Mouse (Mus musculus) Muller cell, postnatal 12 days (primary cell): Measurements from ENCODE around the gene Prkch.
"Not testable (repeated sequence)": the region's sequence is repeated elsewhere in the genome, so short reads cannot be mapped to it uniquely, and the experiment has no call there.

Source experiments
- DNase-seq: peaks from one replicate; pipeline ENCODE4 v3.0.0-alpha.2; 2015; ENCODE audit errors: inconsistent ontology term

Gene Prkch

GRCm38 (mm10) chr12:73584610-73585240 lies at the start of gene Prkch:
Prkch (plus strand) TSS chr12:73584796.
- DNase-seq = peak; percentile 88

- DNase-seq = peak; percentile 15
Observed at GRCm38 (mm10) chr12:73537499-73538138, 47.0 kb upstream of the Prkch start.

- DNase-seq = not testable (repeated sequence)
Observed at GRCm38 (mm10) chr12:73538139-73538508, 46.5 kb upstream of the Prkch start.

GRCm38 (mm10) chr12:73539151-73539550 lies 45.4 kb upstream of the Prkch start:
- no peak for DNase-seq

- DNase-seq = no peak
Observed at GRCm38 (mm10) chr12:73540402-73540801, 44.2 kb upstream of the Prkch start.

- no peak for DNase-seq
Observed at GRCm38 (mm10) chr12:73543191-73543590, 41.4 kb upstream of the Prkch start.

- no peak for DNase-seq
Observed at GRCm38 (mm10) chr12:73544736-73545671, 39.6 kb upstream of the Prkch start.

GRCm38 (mm10) chr12:73545672-73546085 lies 38.9 kb upstream of the Prkch start:
- peak; percentile 32 for DNase-seq

- DNase-seq = no peak
Observed at GRCm38 (mm10) chr12:73546086-73546711, 38.4 kb upstream of the Prkch start, which contains the start of gene Tmem30b. Tmem30b (minus strand) TSS chr12:73546392.

GRCm38 (mm10) chr12:73547646-73548045 lies 37.0 kb upstream of the Prkch start:
- no peak for DNase-seq

GRCm38 (mm10) chr12:73548259-73548658 lies 36.3 kb upstream of the Prkch start:
- no peak for DNase-seq

- peak; percentile 72 for DNase-seq
Observed at GRCm38 (mm10) chr12:73554155-73554554, 30.4 kb upstream of the Prkch start.

GRCm38 (mm10) chr12:73558525-73559195 lies 25.9 kb upstream of the Prkch start:
- DNase-seq = no peak

GRCm38 (mm10) chr12:73560091-73560490 lies 24.5 kb upstream of the Prkch start:
- DNase-seq = no peak

GRCm38 (mm10) chr12:73563122-73563521 lies 21.5 kb upstream of the Prkch start:
- not testable (repeated sequence) for DNase-seq

- no peak for DNase-seq
Observed at GRCm38 (mm10) chr12:73564176-73564575, 20.4 kb upstream of the Prkch start.

GRCm38 (mm10) chr12:73564795-73565619 lies 19.6 kb upstream of the Prkch start:
- DNase-seq = peak; percentile 55

GRCm38 (mm10) chr12:73565620-73565969 lies 19.0 kb upstream of the Prkch start:
- no peak for DNase-seq

- no peak for DNase-seq
Observed at GRCm38 (mm10) chr12:73574632-73575031, 10.0 kb upstream of the Prkch start.

- DNase-seq = no peak
Observed at GRCm38 (mm10) chr12:73578141-73578540, 6.5 kb upstream of the Prkch start.
